Mouse (Mus musculus) hindbrain, embryonic 12.5 days (tissue): ENCODE measurements around the gene Atxn1. TPM values are rescaled to one million over a fixed set of nuclear protein-coding genes. Genes with fewer than 3 reads are reported as not detected.

ENCODE experiments used
- ATAC-seq: fragments of 200-750 bp; cut with Nextera tagmentation; 2 replicates; pipeline ENCODE4 v1.8.0; 2017; ENCODE audit warnings: moderate TSS enrichment; ENCODE audit not compliant: low FRiP score
- H3K27ac ChIP-seq: fragments of 300-500 bp; sonication (generic); 2 replicates; pipeline ENCODE4 v1.5.1; 2016; ENCODE audit warnings: mild to moderate bottlenecking
- H3K27me3 ChIP-seq: fragments of 300-500 bp; sonication (generic); 2 replicates; pipeline ENCODE4 v1.6.1; 2016; ENCODE audit warnings: mild to moderate bottlenecking
- H3K36me3 ChIP-seq: fragments of 300-500 bp; sonication (generic); 2 replicates; pipeline ENCODE4 v1.6.1; 2016; ENCODE audit warnings: mild to moderate bottlenecking
- H3K4me1 ChIP-seq: fragments of 300-500 bp; sonication (generic); 2 replicates; pipeline ENCODE4 v1.6.1; 2016
- H3K4me2 ChIP-seq: fragments of 300-500 bp; sonication (generic); replicated peaks from 2 replicates; pipeline ENCODE4 v1.6.1; 2016; ENCODE audit warnings: mild to moderate bottlenecking
- H3K4me3 ChIP-seq: fragments of 300-500 bp; sonication (generic); 2 replicates; pipeline ENCODE4 v1.5.1; 2016; ENCODE audit warnings: mild to moderate bottlenecking
- H3K9ac ChIP-seq: fragments of 300-500 bp; sonication (generic); 2 replicates; pipeline ENCODE4 v1.6.1; 2016; ENCODE audit warnings: mild to moderate bottlenecking, moderate library complexity
- H3K9me3 ChIP-seq: fragments of 300-500 bp; sonication (generic); replicated peaks from 2 replicates; pipeline ENCODE4 v1.6.1; 2016; ENCODE audit warnings: mild to moderate bottlenecking
- WGBS: fragments of 180-500 bp; shearing (Covaris S2); methylation state at CpG from one replicate; pipeline ENCODE4 v1.1.7; 2016; 5-methylcytosine and 5-hydroxymethylcytosine counted together
- polyA plus RNA-seq: library from polyadenylated mRNA; unstranded; fragments of >200 nt; fragmentation: Nextera tagmentation; extraction: Ambion mirVana; gene quantifications from 2 replicates; pipeline ENCODE4 v1.2.1, GENCODE M21; 2016

Atxn1 gene
- polyA plus RNA-seq, 1 experiment from 2014 or later, result 5.0 TPM

- Histone ChIP-seq H3K4me2 (no peak overlapping the region), H3K27ac (no peak overlapping the region), H3K27me3 (no peaks in the 10 kb centered on the region), H3K9ac (no peak overlapping the region), H3K9me3 (no peaks in the 10 kb centered on the region), H3K4me1 (peaks cover 15% of the 10 kb centered on the region), H3K4me3 (no peak overlapping the region), H3K36me3 (no peaks in the 10 kb centered on the region)
- WGBS, result 78% methylated on average over 12 of the region's 12 CpGs
- ATAC-seq, result no peak
Observed at GRCm38 (mm10) chr13:45903519-45904274, 61.1 kb downstream of the Atxn1 start.

GRCm38 (mm10) chr13:45902457-45902856 is 62.4 kb downstream of the Atxn1 start:
- no peaks in the 10 kb centered on the region for H3K27me3 ChIP-seq
- over 99% methylated on average over 5 of the region's 5 CpGs for WGBS
- H3K4me1 ChIP-seq, result peaks cover 14% of the 10 kb centered on the region
- H3K4me2 ChIP-seq, result no peak overlapping the region
- H3K9ac ChIP-seq, result no peak overlapping the region
- no peak for ATAC-seq
- H3K4me3 ChIP-seq, result no peak overlapping the region
- H3K9me3 ChIP-seq, result no peaks in the 10 kb centered on the region
- no peaks in the 10 kb centered on the region for H3K36me3 ChIP-seq
- H3K27ac ChIP-seq, result no peak overlapping the region

DNA sequence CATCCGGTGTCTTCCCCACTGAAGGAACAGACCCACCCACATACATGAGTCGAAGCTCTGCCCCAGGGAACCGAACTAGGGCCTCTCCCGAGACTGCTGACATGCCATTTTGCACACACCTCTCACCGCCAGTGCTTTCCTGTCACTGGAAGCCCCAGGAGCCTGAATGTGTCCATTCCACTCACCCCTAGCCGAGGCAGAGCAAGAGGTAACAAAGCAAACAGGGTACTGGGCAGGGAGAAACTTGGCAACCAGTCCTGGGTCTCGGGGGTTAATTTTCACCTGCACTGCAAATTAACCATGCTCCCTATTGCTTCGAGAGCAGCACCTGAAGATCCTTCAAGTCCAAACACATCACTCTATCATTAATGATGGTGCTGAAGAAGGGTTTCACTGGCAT is 64.0 kb downstream of the Atxn1 start:
- Histone ChIP-seq H3K9me3 (no peaks in the 10 kb centered on the region), H3K9ac (no peak overlapping the region), H3K27me3 (no peaks in the 10 kb centered on the region), H3K4me3 (no peak overlapping the region), H3K27ac (no peak overlapping the region), H3K4me1 (peaks cover 9% of the 10 kb centered on the region; the same call in 1 of the 2 replicates), H3K4me2 (no peak overlapping the region), H3K36me3 (no peaks in the 10 kb centered on the region)
- no peak for ATAC-seq
- 81% methylated on average over 8 of the region's 8 CpGs for WGBS

DNA sequence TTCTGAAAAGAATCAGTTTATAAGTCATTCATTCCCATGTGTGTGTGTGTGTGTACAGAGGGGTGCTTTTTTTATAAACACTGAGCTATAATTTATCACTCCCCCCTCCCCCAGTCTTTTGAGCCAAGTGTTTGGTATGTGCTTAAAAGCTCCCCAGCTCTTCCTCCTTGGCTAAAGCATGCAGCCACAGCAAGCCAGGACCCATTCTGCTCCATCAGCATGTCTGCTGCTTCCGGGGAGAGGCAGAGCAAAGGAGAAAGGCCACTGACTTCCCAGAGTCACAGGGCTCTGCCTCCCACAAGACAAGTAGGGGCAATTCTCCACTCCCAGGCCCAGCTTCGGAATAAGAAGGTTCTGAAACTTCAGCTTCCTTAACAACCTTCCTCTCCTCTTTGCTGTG is 67.2 kb downstream of the Atxn1 start:
- H3K9ac ChIP-seq, result no peak overlapping the region
- H3K4me3 ChIP-seq, result no peak overlapping the region
- no peak overlapping the region for H3K4me2 ChIP-seq
- no peaks in the 10 kb centered on the region for H3K27me3 ChIP-seq
- H3K9me3 ChIP-seq, result no peaks in the 10 kb centered on the region
- no peak for ATAC-seq
- peaks cover 7% of the 10 kb centered on the region; the same call in 1 of the 2 replicates for H3K4me1 ChIP-seq
- 60% methylated on average over 2 of the region's 2 CpGs for WGBS
- no peak overlapping the region for H3K27ac ChIP-seq
- no peaks in the 10 kb centered on the region for H3K36me3 ChIP-seq

- H3K9ac ChIP-seq, result no peak overlapping the region
- no peaks in the 10 kb centered on the region for H3K36me3 ChIP-seq
- peaks cover 7% of the 10 kb centered on the region; the same call in 1 of the 2 replicates for H3K4me1 ChIP-seq
- H3K4me2 ChIP-seq, result no peak overlapping the region
- no peaks in the 10 kb centered on the region for H3K27me3 ChIP-seq
- 73% methylated on average over 10 of the region's 10 CpGs for WGBS
- ATAC-seq, result no peak
- H3K4me3 ChIP-seq, result no peak overlapping the region
- no peak overlapping the region for H3K27ac ChIP-seq
- H3K9me3 ChIP-seq, result no peaks in the 10 kb centered on the region
Observed at GRCm38 (mm10) chr13:45894760-45895159, 70.0 kb downstream of the Atxn1 start.

DNA sequence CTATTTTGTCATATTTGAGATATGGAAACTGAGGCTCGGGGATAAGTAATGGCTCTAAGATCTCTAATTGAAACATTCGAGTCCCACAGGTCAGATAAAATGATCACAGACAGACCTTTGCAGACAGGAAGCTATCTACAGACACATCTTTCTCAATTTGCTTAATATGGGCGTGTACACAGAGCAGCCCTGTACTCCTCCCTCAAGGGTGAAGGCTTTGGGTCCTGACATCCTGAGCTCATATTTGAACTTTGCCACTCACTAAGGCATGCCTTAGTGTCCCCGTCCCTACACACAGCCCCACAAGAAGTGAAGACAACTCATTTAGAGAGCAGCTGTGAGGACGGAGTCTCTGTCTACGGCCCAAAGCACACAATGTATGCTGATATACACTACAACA is 70.6 kb downstream of the Atxn1 start:
- H3K4me1 ChIP-seq, result peaks cover 7% of the 10 kb centered on the region; the same call in 1 of the 2 replicates
- H3K36me3 ChIP-seq, result no peaks in the 10 kb centered on the region
- no peaks in the 10 kb centered on the region for H3K27me3 ChIP-seq
- no peak for ATAC-seq
- no peak overlapping the region for H3K4me2 ChIP-seq
- H3K27ac ChIP-seq, result no peak overlapping the region
- no peaks in the 10 kb centered on the region for H3K9me3 ChIP-seq
- WGBS, result 91% methylated on average over 6 of the region's 6 CpGs
- no peak overlapping the region for H3K4me3 ChIP-seq
- no peak overlapping the region for H3K9ac ChIP-seq

- no peak overlapping the region for H3K9ac ChIP-seq
- WGBS, result 86% methylated on average over 2 of the region's 2 CpGs
- H3K4me2 ChIP-seq, result no peak overlapping the region
- no peaks in the 10 kb centered on the region for H3K9me3 ChIP-seq
- no peak overlapping the region for H3K27ac ChIP-seq
- no peaks in the 10 kb centered on the region for H3K27me3 ChIP-seq
- ATAC-seq, result no peak
- peaks cover 7% of the 10 kb centered on the region; the same call in 1 of the 2 replicates for H3K4me1 ChIP-seq
- no peaks in the 10 kb centered on the region for H3K36me3 ChIP-seq
- no peak overlapping the region for H3K4me3 ChIP-seq
Observed at GRCm38 (mm10) chr13:45891073-45891472, 73.7 kb downstream of the Atxn1 start.

- no peaks in the 10 kb centered on the region for H3K4me1 ChIP-seq
- WGBS, result 73% methylated on average over 9 of the region's 9 CpGs
- no peak for ATAC-seq
Observed at GRCm38 (mm10) chr13:45888953-45889749, 75.7 kb downstream of the Atxn1 start.

DNA sequence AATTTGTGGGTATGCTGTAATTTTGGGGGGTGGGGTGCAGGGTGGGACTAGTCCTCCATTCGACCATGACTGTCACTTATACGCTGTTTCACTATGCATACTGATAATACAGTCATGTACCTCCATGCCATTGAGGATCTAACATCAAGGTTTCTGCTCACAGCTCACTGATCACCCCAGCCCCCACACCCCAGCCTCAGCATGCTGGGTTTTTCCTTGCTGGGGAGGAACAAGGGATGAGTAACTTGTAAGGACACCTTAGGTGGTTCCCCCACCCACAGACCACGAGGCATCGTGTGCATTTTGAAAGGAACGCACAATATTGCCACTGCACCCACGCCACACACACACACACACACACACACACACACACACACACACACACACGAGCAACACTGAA is 79.9 kb downstream of the Atxn1 start:
- WGBS, result 89% methylated on average over 7 of the region's 7 CpGs
- Histone ChIP-seq H3K9ac (no peak overlapping the region), H3K27ac (no peak overlapping the region), H3K4me2 (no peak overlapping the region), H3K4me3 (no peak overlapping the region), H3K9me3 (no peaks in the 10 kb centered on the region), H3K4me1 (peaks cover 6% of the 10 kb centered on the region), H3K27me3 (no peaks in the 10 kb centered on the region), H3K36me3 (no peaks in the 10 kb centered on the region)
- ATAC-seq, result no peak

More at GRCm38 (mm10) chr13:45888953-45889749, 75.7 kb downstream of the Atxn1 start:
- Histone ChIP-seq H3K4me3 (no peak overlapping the region), H3K36me3 (no peaks in the 10 kb centered on the region), H3K4me2 (no peak overlapping the region), H3K9me3 (no peaks in the 10 kb centered on the region), H3K9ac (no peak overlapping the region), H3K27me3 (no peaks in the 10 kb centered on the region), H3K27ac (no peak overlapping the region)

- no peak for ATAC-seq
- H3K9me3 ChIP-seq, result no peaks in the 10 kb centered on the region
- no peaks in the 10 kb centered on the region for H3K36me3 ChIP-seq
- 80% methylated on average over 10 of the region's 10 CpGs for WGBS
- no peaks in the 10 kb centered on the region for H3K27me3 ChIP-seq
- no peak overlapping the region for H3K4me3 ChIP-seq
- H3K4me2 ChIP-seq, result no peak overlapping the region
- no peak overlapping the region for H3K27ac ChIP-seq
- peaks cover 12% of the 10 kb centered on the region for H3K4me1 ChIP-seq
- no peak overlapping the region for H3K9ac ChIP-seq
Observed at GRCm38 (mm10) chr13:45883791-45884238, 81.0 kb downstream of the Atxn1 start.

DNA sequence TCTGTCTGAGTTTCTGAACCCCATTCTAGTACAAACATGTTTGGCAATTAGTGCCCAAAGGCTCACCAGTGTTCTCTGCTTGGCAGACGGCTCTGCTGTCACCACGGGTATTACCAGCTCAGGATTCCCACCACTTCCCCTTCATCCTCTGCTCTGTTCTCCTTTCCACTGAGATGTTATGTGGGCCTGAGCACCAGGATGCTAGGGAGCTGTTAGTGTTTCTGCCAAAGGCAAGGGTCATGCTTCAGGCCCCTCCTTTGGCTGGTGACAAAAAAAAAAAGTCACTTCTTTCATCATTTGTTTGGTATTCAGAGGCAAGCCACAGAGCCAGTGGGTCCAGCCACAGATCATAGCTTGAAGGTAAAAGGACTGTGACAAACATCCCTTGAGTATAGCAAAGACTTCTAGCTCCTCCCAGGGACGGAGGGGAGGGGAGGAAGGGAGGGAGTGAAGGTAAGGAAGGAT is 81.8 kb downstream of the Atxn1 start:
- H3K36me3 ChIP-seq, result no peaks in the 10 kb centered on the region
- no peaks in the 10 kb centered on the region for H3K27me3 ChIP-seq
- ATAC-seq, result no peak
- no peak overlapping the region for H3K27ac ChIP-seq
- no peak overlapping the region for H3K4me3 ChIP-seq
- peaks cover 12% of the 10 kb centered on the region for H3K4me1 ChIP-seq
- WGBS, result 56% methylated on average over 3 of the region's 3 CpGs
- no peak overlapping the region for H3K4me2 ChIP-seq
- H3K9ac ChIP-seq, result no peak overlapping the region
- H3K9me3 ChIP-seq, result no peaks in the 10 kb centered on the region

DNA sequence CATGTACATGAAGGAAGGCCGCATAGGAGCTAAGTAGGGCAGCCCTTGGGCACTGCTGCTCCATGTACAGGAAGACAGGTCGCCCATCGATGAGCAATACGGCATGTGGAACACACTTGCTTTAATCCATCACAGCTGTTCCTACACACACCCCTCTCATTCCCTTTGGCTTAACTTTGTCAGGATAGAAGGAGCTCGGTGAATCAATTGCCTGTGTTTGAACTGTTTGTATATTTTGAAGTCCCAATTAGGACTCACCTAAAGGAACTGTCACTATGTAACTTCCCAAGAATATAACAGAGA is 84.3 kb downstream of the Atxn1 start:
- WGBS, result 71% methylated on average over 5 of the region's 5 CpGs
- Histone ChIP-seq H3K27ac (no peak overlapping the region), H3K9me3 (no peaks in the 10 kb centered on the region), H3K27me3 (no peaks in the 10 kb centered on the region), H3K4me3 (no peak overlapping the region), H3K4me1 (peaks cover 14% of the 10 kb centered on the region), H3K4me2 (no peak overlapping the region), H3K9ac (no peak overlapping the region), H3K36me3 (no peaks in the 10 kb centered on the region)
- no peak for ATAC-seq
